Comparison of ENCODE assay signal across 8 mouse cellular contexts in the genomic region with DNA sequence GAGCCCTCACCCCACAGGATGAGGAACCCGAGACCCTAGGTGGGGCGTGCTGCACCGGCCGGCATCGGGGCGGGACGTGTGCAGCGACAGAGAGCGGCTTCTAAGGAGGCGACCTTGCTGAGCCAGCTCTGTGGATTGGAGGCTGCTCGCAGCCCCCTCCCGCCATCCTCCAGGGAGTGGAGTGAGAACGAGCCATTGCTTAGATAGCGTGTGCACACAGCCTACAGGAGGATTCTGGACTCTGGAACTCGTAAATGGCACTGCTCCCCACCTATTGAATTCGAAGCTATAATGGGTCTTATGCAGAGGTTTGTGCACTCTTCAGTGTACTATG. TPM values are rescaled to one million over a fixed set of nuclear protein-coding genes. Genes with fewer than 3 reads are reported as not detected.
DNase-seq lines count a peak whose midpoint lies in the region; ATAC-seq lines count a peak whose summit lies in the region.

Gene Katnal1, minus strand, starts transcription at position 205 of the 334 bp plus-strand sequence.

- peak within 1 kb of the TSS; percentile 96 for H3K4me3 ChIP-seq in lung, embryonic 15.5 days
- H3K4me3 ChIP-seq in intestine, embryonic 16.5 days (ENCODE audit: low read length) = peak within 1 kb of the TSS; percentile 92
- H3K4me3 ChIP-seq in midbrain, embryonic 13.5 days (replicated peaks) = peak within 1 kb of the TSS; percentile 64

- peak within 1 kb of the TSS; percentile 94 for H3K4me2 ChIP-seq in lung, embryonic 15.5 days
- peak within 1 kb of the TSS; percentile 92 for H3K4me2 ChIP-seq in intestine, embryonic 16.5 days (ENCODE audit: low read depth, low read length)
- peak within 1 kb of the TSS; percentile 71 for H3K4me2 ChIP-seq in midbrain, embryonic 13.5 days (replicated peaks)

- peaks cover 4% of the 10 kb centered on the region for H3K4me1 ChIP-seq in lung, embryonic 15.5 days
- peaks cover 14% of the 10 kb centered on the region for H3K4me1 ChIP-seq in intestine, embryonic 16.5 days (ENCODE audit: control insufficient read depth, insufficient read depth, low read length)
- H3K4me1 ChIP-seq in midbrain, embryonic 13.5 days (replicated peaks) = peaks cover 21% of the 10 kb centered on the region

- peak within 1 kb of the TSS; percentile 96 for H3K27ac ChIP-seq in lung, embryonic 15.5 days
- H3K27ac ChIP-seq in intestine, embryonic 16.5 days (ENCODE audit: low read length) = peak within 1 kb of the TSS; percentile 93
- H3K27ac ChIP-seq in midbrain, embryonic 13.5 days = peak within 1 kb of the TSS; percentile 95

- H3K36me3 ChIP-seq in lung, embryonic 15.5 days = 0 out of 2 replicates have a peak, but pooled peaks cover 9% of the 10 kb centered on the region
- no peaks in the 10 kb centered on the region for H3K36me3 ChIP-seq in intestine, embryonic 16.5 days (ENCODE audit: control insufficient read depth, insufficient read depth, low read length)
- H3K36me3 ChIP-seq in midbrain, embryonic 13.5 days = peaks cover 13% of the 10 kb centered on the region

- H3K27me3 ChIP-seq in lung, embryonic 15.5 days = no peaks in the 10 kb centered on the region
- H3K27me3 ChIP-seq in intestine, embryonic 16.5 days (replicated peaks; ENCODE audit: control insufficient read depth, insufficient read depth, low read length) = no peaks in the 10 kb centered on the region
- no peaks in the 10 kb centered on the region for H3K27me3 ChIP-seq in midbrain, embryonic 13.5 days

- no peak for DNase-seq in lung, adult 18-20 months
- no peak for DNase-seq in urinary bladder, postnatal 4 days (ENCODE audit: low spot score in 2 of 2)
- no peak for DNase-seq in adrenal gland, postnatal 36 days
- no peak for DNase-seq in T-cell, adult 2 months (ENCODE audit: low spot score)

- ATAC-seq in lung, embryonic 15.5 days (ENCODE audit: borderline replicate concordance, extremely low read depth, low FRiP score, low TSS enrichment) = no peak
- peak; percentile 48 for ATAC-seq in erythroid progenitor cell, adult 5-6 weeks (replicated peaks; ENCODE audit: low FRiP score, poor library complexity, severe bottlenecking)
- no peak for ATAC-seq in intestine, embryonic 16.5 days
- no peak for ATAC-seq in midbrain, embryonic 13.5 days

- WGBS in lung, embryonic 15.5 days = under 1% methylated on average over 16 of the region's 16 CpGs
- WGBS in intestine, embryonic 16.5 days = 3% methylated on average over 16 of the region's 16 CpGs
- 1% methylated on average over 16 of the region's 16 CpGs for WGBS in midbrain, embryonic 13.5 days

- no peaks in the 10 kb centered on the region for H3K9me3 ChIP-seq in lung, embryonic 15.5 days
- H3K9me3 ChIP-seq in intestine, embryonic 16.5 days (ENCODE audit: control insufficient read depth, low read length) = no peaks in the 10 kb centered on the region
- H3K9me3 ChIP-seq in midbrain, embryonic 13.5 days = no peaks in the 10 kb centered on the region

- peak within 1 kb of the TSS; percentile 88 for H3K9ac ChIP-seq in lung, embryonic 15.5 days
- peak within 1 kb of the TSS; percentile 92 for H3K9ac ChIP-seq in intestine, embryonic 16.5 days (ENCODE audit: low read depth, low read length)
- peak within 1 kb of the TSS; percentile 89 for H3K9ac ChIP-seq in midbrain, embryonic 13.5 days (replicated peaks)

RNA-seq across cellular contexts. Expression of gene Katnal1, which starts in this region (rescaled TPM):
- 11.9 and 12.5 TPM in 2 replicates for polyA plus RNA-seq in lung, embryonic 15.5 days (2015; fragmentation: Nextera tagmentation; extraction: Ambion mirVana)
- total RNA-seq in erythroid progenitor cell, adult 5-6 weeks (2015; ENCODE audit: low replicate concordance) = 28.5 and 40.2 TPM in 2 replicates
- total RNA-seq in erythroid progenitor cell, adult 5-6 weeks (2017; ENCODE audit: low replicate concordance) = 47.7 and 54.4 TPM in 2 replicates
- 6.4 and 6.9 TPM in 2 replicates for polyA plus RNA-seq in intestine, embryonic 16.5 days (2015; fragmentation: Nextera tagmentation; extraction: Ambion mirVana)
- 39.3 and 39.5 TPM in 2 replicates for polyA plus RNA-seq in midbrain, embryonic 13.5 days (2015; fragmentation: Nextera tagmentation; extraction: Ambion mirVana)
- 1 to 10 TPM; 6.5 to 9.7 TPM for total RNA-seq in adrenal gland, postnatal 36 days (2021)
